Mouse (Mus musculus) stomach, embryonic 16.5 days (tissue): ENCODE data around the gene Pla2g2f. TPM values are rescaled to one million over a fixed set of nuclear protein-coding genes. Genes with fewer than 3 reads are reported as not detected.

Source experiments
- ATAC-seq: fragments of 200-750 bp; cut with Nextera tagmentation; 2 replicates; pipeline ENCODE4 v1.8.0; 2017; ENCODE audit warnings: moderate number of reproducible peaks, moderate TSS enrichment; ENCODE audit not compliant: insufficient read depth, low FRiP score
- H3K27ac ChIP-seq: fragments of 300-500 bp; sonication (generic); 2 replicates; pipeline ENCODE4 v1.5.1; 2014; ENCODE audit warnings: low read length
- H3K27me3 ChIP-seq: fragments of 300-500 bp; sonication (generic); 2 replicates; pipeline ENCODE4 v1.6.1; 2014; ENCODE audit warnings: low read length, control low read depth, mixed read lengths; ENCODE audit not compliant: control insufficient read depth, insufficient read depth
- H3K36me3 ChIP-seq: fragments of 300-500 bp; sonication (generic); 2 replicates; pipeline ENCODE4 v1.6.1; 2014; ENCODE audit warnings: low read length; ENCODE audit not compliant: control insufficient read depth, insufficient read depth
- H3K4me1 ChIP-seq: fragments of 300-500 bp; sonication (generic); 2 replicates; pipeline ENCODE4 v1.6.1; 2014; ENCODE audit warnings: low read length, control low read depth, mixed read lengths; ENCODE audit not compliant: control insufficient read depth, insufficient read depth
- H3K4me2 ChIP-seq: fragments of 300-500 bp; sonication (generic); 2 replicates; pipeline ENCODE4 v1.6.1; 2014; ENCODE audit warnings: low read depth, low read length, mixed read lengths
- H3K4me3 ChIP-seq: fragments of 300-500 bp; sonication (generic); replicated peaks from 2 replicates; pipeline ENCODE4 v1.5.1; 2014; ENCODE audit warnings: mild to moderate bottlenecking, low read length
- H3K9ac ChIP-seq: fragments of 300-500 bp; sonication (generic); 2 replicates; pipeline ENCODE4 v1.6.1; 2014; ENCODE audit warnings: low read length
- H3K9me3 ChIP-seq: fragments of 300-500 bp; sonication (generic); replicated peaks from 2 replicates; pipeline ENCODE4 v1.6.1; 2016; ENCODE audit warnings: low read length, control low read depth; ENCODE audit not compliant: control insufficient read depth
- WGBS: fragments of 180-500 bp; shearing (Covaris S2); extraction: QIAGEN DNeasy Blood & Tissue Kit; methylation state at CpG from one replicate; pipeline ENCODE4 v1.1.7; 2014; 5-methylcytosine and 5-hydroxymethylcytosine counted together
- polyA plus RNA-seq: library from polyadenylated mRNA; unstranded; fragments of >200 nt; fragmentation: Nextera tagmentation; extraction: Ambion mirVana; gene quantifications from 2 replicates; pipeline ENCODE4 v1.2.1, GENCODE M21; 2015

Gene Pla2g2f
- polyA plus RNA-seq, 1 experiment from 2014 or later, result 2.0 TPM

GRCm38 (mm10) chr4:138704169-138704568 is 53.3 kb downstream of the Pla2g2f start:
- WGBS, result 76% methylated on average over 4 of the region's 4 CpGs
- ATAC-seq, result no peak
- no peaks in the 10 kb centered on the region for H3K36me3 ChIP-seq

GRCm38 (mm10) chr4:138703591-138703990 is 53.8 kb downstream of the Pla2g2f start:
- Histone ChIP-seq H3K27ac (no peak overlapping the region), H3K4me3 (no peak overlapping the region), H3K9me3 (no peaks in the 10 kb centered on the region), H3K4me2 (no peak overlapping the region), H3K36me3 (no peaks in the 10 kb centered on the region), H3K4me1 (no peaks in the 10 kb centered on the region), H3K27me3 (no peaks in the 10 kb centered on the region), H3K9ac (no peak overlapping the region)
- ATAC-seq, result no peak
- 68% methylated on average over 7 of the region's 7 CpGs for WGBS

More at GRCm38 (mm10) chr4:138704169-138704568, 53.3 kb downstream of the Pla2g2f start:
- H3K27ac ChIP-seq, result no peak overlapping the region
- H3K4me3 ChIP-seq, result no peak overlapping the region
- no peak overlapping the region for H3K9ac ChIP-seq
- no peaks in the 10 kb centered on the region for H3K9me3 ChIP-seq
- H3K27me3 ChIP-seq, result no peaks in the 10 kb centered on the region
- no peaks in the 10 kb centered on the region for H3K4me1 ChIP-seq
- H3K4me2 ChIP-seq, result no peak overlapping the region

GRCm38 (mm10) chr4:138702528-138702927 is 54.9 kb downstream of the Pla2g2f start:
- no peak overlapping the region for H3K4me2 ChIP-seq
- no peak overlapping the region for H3K27ac ChIP-seq
- no peak overlapping the region for H3K4me3 ChIP-seq
- H3K27me3 ChIP-seq, result no peaks in the 10 kb centered on the region
- no peaks in the 10 kb centered on the region for H3K36me3 ChIP-seq
- no peak for ATAC-seq
- WGBS, result 60% methylated on average over 8 of the region's 8 CpGs
- H3K9me3 ChIP-seq, result no peaks in the 10 kb centered on the region
- no peaks in the 10 kb centered on the region for H3K4me1 ChIP-seq
- no peak overlapping the region for H3K9ac ChIP-seq

GRCm38 (mm10) chr4:138702031-138702430 is 55.4 kb downstream of the Pla2g2f start:
- no peaks in the 10 kb centered on the region for H3K9me3 ChIP-seq
- H3K27me3 ChIP-seq, result no peaks in the 10 kb centered on the region
- no peaks in the 10 kb centered on the region for H3K36me3 ChIP-seq
- no peak overlapping the region for H3K4me3 ChIP-seq
- no peak overlapping the region for H3K9ac ChIP-seq
- ATAC-seq, result no peak
- H3K4me2 ChIP-seq, result no peak overlapping the region
- WGBS, result 64% methylated on average over 2 of the region's 2 CpGs
- H3K27ac ChIP-seq, result no peak overlapping the region
- H3K4me1 ChIP-seq, result no peaks in the 10 kb centered on the region

GRCm38 (mm10) chr4:138701111-138701510 is 56.3 kb downstream of the Pla2g2f start:
- WGBS, result 61% methylated on average over 8 of the region's 8 CpGs
- Histone ChIP-seq H3K4me3 (no peak overlapping the region), H3K27me3 (0 out of 2 replicates have a peak, but pooled peaks cover 3% of the 10 kb centered on the region), H3K4me2 (no peak overlapping the region), H3K9ac (no peak overlapping the region), H3K36me3 (no peaks in the 10 kb centered on the region), H3K27ac (no peak overlapping the region), H3K9me3 (no peaks in the 10 kb centered on the region), H3K4me1 (no peaks in the 10 kb centered on the region)
- no peak for ATAC-seq

Other genes starting within 250 kb of the Pla2g2f start
- 0.34 and 0.52 TPM in 2 replicates for gene Vwa5b1, start 121.7 kb downstream of the Pla2g2f start, polyA plus RNA-seq
- 0.14 and 0.18 TPM in 2 replicates for gene Pla2g2c, start 32.8 kb downstream of the Pla2g2f start, polyA plus RNA-seq
- 0.74 and 0.85 TPM in 2 replicates for gene Ubxn10, start 20.5 kb downstream of the Pla2g2f start, polyA plus RNA-seq
- 0.61 and 0.80 TPM in 2 replicates for gene Pla2g2d, start 18.1 kb upstream of the Pla2g2f start, polyA plus RNA-seq
- 0.37 and 0.45 TPM in 2 replicates for gene Pla2g5, start 105.9 kb upstream of the Pla2g2f start, polyA plus RNA-seq
- gene Gm13030, start 116.3 kb upstream of the Pla2g2f start, polyA plus RNA-seq, result not detected in 2 replicates
- not detected in 2 replicates for gene Pla2g2e, start 120.3 kb upstream of the Pla2g2f start, polyA plus RNA-seq
- 3.5 and 3.7 TPM in 2 replicates for gene Otud3, start 156.3 kb upstream of the Pla2g2f start, polyA plus RNA-seq
- gene Rnf186, start 209.5 kb upstream of the Pla2g2f start, polyA plus RNA-seq, result 19.3 and 25.1 TPM in 2 replicates
- 12.7 and 16.4 TPM in 2 replicates for gene Tmco4, start 215.3 kb upstream of the Pla2g2f start, polyA plus RNA-seq